Comparison of ENCODE assay signal across 9 mouse cellular contexts in the genomic region with DNA sequence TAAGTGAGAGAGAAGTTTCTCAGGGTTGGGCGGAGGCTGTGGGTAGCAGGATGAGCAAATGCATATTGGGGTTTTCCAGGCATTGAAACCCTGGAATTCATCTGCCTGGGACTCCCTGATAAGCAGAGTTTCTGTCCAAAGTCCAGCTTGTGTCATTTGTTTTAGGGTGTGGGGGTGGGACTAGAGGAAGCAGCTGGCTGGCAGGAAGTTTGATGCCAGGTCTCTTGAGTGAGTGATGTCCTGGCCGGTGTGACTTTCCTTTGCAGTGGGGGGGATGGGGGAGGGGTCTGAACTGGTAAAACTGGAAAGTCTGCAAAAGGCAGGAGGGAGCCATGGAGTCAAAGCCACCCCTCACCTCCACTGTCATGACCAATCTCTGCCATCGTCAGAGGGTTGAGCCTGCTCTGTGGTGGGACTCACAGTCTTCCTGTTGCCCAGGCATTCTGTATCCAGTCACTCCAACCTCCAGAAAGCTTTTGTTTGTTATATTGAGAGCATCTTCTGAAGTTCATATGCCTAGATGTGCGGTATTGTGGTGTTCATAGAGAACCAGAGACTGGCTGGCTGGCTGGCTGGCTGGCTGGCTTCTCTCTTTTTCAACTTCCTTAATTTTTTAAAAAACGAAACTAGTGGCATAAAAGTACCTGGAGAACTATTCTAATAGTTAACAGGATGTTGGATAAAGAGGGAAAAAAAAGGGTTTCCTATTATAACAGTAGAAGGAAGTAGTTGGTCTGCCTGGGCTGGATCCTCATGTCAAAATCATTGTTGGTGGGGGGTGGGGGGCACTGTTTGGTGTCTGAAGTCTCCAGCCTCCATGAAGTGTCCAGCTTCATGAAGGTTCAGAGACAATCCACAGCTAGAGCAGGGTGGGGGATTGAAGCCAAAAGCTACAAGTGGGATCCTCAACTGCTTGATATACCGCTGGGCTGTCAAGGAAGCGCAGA. TPM values are rescaled to one million over a fixed set of nuclear protein-coding genes. Genes with fewer than 3 reads are reported as not detected.
DNase-seq lines count a peak whose midpoint lies in the region; ATAC-seq lines count a peak whose summit lies in the region.
"Had no signal": no experiment of that assay in that cellular context is flagged by ENCODE, and none has a peak within 500 bp of the region (broad histone marks: within the 10 kb centered on the region; RNA-seq: fewer than 3 reads in every experiment).

No protein-coding gene starts in this region.

- H3K9ac ChIP-seq in heart, embryonic 11.5 days (ENCODE audit: low read depth, low read length): no peak overlapping the region

- 0 out of 2 replicates have a peak, but pooled peaks cover 2% of the 10 kb centered on the region for H3K36me3 ChIP-seq in heart, embryonic 11.5 days (ENCODE audit: control insufficient read depth, insufficient read depth, low read length)

- 33% methylated on average over 7 of the region's 7 CpGs for WGBS in heart, embryonic 11.5 days (ENCODE audit: insufficient replicate concordance)

- ATAC-seq in heart, embryonic 11.5 days (replicated peaks; ENCODE audit: insufficient number of reproducible peaks, low FRiP score, low TSS enrichment): no peak
- ATAC-seq in megakaryocyte progenitor cell, adult 5-6 weeks (replicated peaks; ENCODE audit: poor library complexity): peak; percentile 38
- ATAC-seq: Patski had no signal

- H3K27me3 ChIP-seq in heart, embryonic 11.5 days (ENCODE audit: control insufficient read depth, insufficient read depth, low read length): no peaks in the 10 kb centered on the region
- H3K27me3 ChIP-seq: Patski had no signal

- H3K27ac ChIP-seq in heart, embryonic 11.5 days (ENCODE audit: low read depth, low read length): peak overlapping the region; percentile 62

- peaks cover 6% of the 10 kb centered on the region; the same call in 1 of the 2 replicates for H3K9me3 ChIP-seq in heart, embryonic 11.5 days (replicated peaks; ENCODE audit: control insufficient read depth, low read length)

- peaks cover 25% of the 10 kb centered on the region for H3K4me1 ChIP-seq in heart, embryonic 11.5 days (ENCODE audit: control insufficient read depth, insufficient read depth, low read length)

- DNase-seq in heart, adult 9 months (ENCODE audit: low spot score in 2 of 2): no peak
- DNase-seq in c-Kit-positive CD71-negative TER-119-negative erythroid progenitor cells, embryonic 14.5 days (ENCODE audit: low read depth): peak; percentile 32
- DNase-seq in kidney, postnatal 36 days: peak; percentile 63 to 71
- DNase-seq in gastrocnemius, postnatal 4 days (ENCODE audit: low spot score in 2 of 2): no peak
- DNase-seq in cerebellum, adult 18-20 months: no peak
- no peak for DNase-seq in layer of hippocampus, postnatal 36 days

- H3K4me2 ChIP-seq in heart, embryonic 11.5 days: peak overlapping the region; percentile 49

- no peak overlapping the region for H3K4me3 ChIP-seq in heart, embryonic 11.5 days (ENCODE audit: low read depth, low read length)

RNA-seq across cellular contexts. Expression of gene F11r, which starts 4.4 kb away (rescaled TPM):
- polyA plus RNA-seq in heart, embryonic 11.5 days (2014; fragmentation: Nextera tagmentation; extraction: Ambion mirVana): 64.1 and 65.7 TPM in 2 replicates
- total RNA-seq in megakaryocyte progenitor cell, adult 5-6 weeks (2015): 0.15 and 0.44 TPM in 2 replicates
- 0.68 TPM in 1 of 2 replicates, not detected in the other for total RNA-seq in megakaryocyte progenitor cell, adult 5-6 weeks (2017)
- 10 to 100 TPM; 15.0 to 16.4 TPM for total RNA-seq in gastrocnemius, postnatal 4 days (2021)
- 1 to 10 TPM; 5.0 to 6.6 TPM for total RNA-seq in layer of hippocampus, postnatal 36 days (2021)

RNA-seq across cellular contexts. Expression of gene Tstd1, which starts 23.1 kb away (rescaled TPM):
- 0.45 and 1.7 TPM in 2 replicates for polyA plus RNA-seq in heart, embryonic 11.5 days (2014; fragmentation: Nextera tagmentation; extraction: Ambion mirVana)
- total RNA-seq in megakaryocyte progenitor cell, adult 5-6 weeks (2015): 0.42 and 0.67 TPM in 2 replicates
- 1.9 and 3.8 TPM in 2 replicates for total RNA-seq in megakaryocyte progenitor cell, adult 5-6 weeks (2017)
- total RNA-seq in gastrocnemius, postnatal 4 days (2021): 1 to 10 TPM; 1.1 to 1.3 TPM
- total RNA-seq in layer of hippocampus, postnatal 36 days (2021): 1 to 10 TPM; 4.1 to 5.9 TPM

RNA-seq across cellular contexts. Expression of gene Usf1, which starts 30.6 kb away (rescaled TPM):
- 53.3 and 68.2 TPM in 2 replicates for polyA plus RNA-seq in heart, embryonic 11.5 days (2014; fragmentation: Nextera tagmentation; extraction: Ambion mirVana)
- 16.3 and 17.1 TPM in 2 replicates for total RNA-seq in megakaryocyte progenitor cell, adult 5-6 weeks (2015)
- 61.3 and 64.3 TPM in 2 replicates for total RNA-seq in megakaryocyte progenitor cell, adult 5-6 weeks (2017)
- 10 to 100 TPM; 43.9 to 48.4 TPM for total RNA-seq in gastrocnemius, postnatal 4 days (2021)
- total RNA-seq in layer of hippocampus, postnatal 36 days (2021): 100 to 1,000 TPM; 114 to 132 TPM

RNA-seq across cellular contexts. Expression of gene Arhgap30, which starts 53.0 kb away (rescaled TPM):
- polyA plus RNA-seq in heart, embryonic 11.5 days (2014; fragmentation: Nextera tagmentation; extraction: Ambion mirVana): 0.18 and 0.44 TPM in 2 replicates
- total RNA-seq in megakaryocyte progenitor cell, adult 5-6 weeks (2015): 30.2 and 31.7 TPM in 2 replicates
- 68.0 and 70.5 TPM in 2 replicates for total RNA-seq in megakaryocyte progenitor cell, adult 5-6 weeks (2017)
- 1 to 10 TPM; 3.3 to 3.5 TPM for total RNA-seq in gastrocnemius, postnatal 4 days (2021)
- 1 to 10 TPM; 2.0 to 2.1 TPM for total RNA-seq in layer of hippocampus, postnatal 36 days (2021)
- polyA plus RNA-seq: Patski had no signal

Comparison
In these comparisons a context has a peak if more than half of its experiments do, and no peak if none do; other contexts are left out.
1. DNase-seq: peak in c-Kit-positive CD71-negative TER-119-negative erythroid progenitor cells, embryonic 14.5 days (single experiment) and kidney, postnatal 36 days (2 of 2); none in heart, adult 9 months (0 of 2), gastrocnemius, postnatal 4 days (0 of 2), cerebellum, adult 18-20 months (0 of 2) and layer of hippocampus, postnatal 36 days (0 of 2).